Mouse (Mus musculus) stomach, postnatal 0 days (tissue): ENCODE data around the gene Rbms1.

Experiments
- CTCF ChIP-seq: IDR thresholded peaks from 2 replicates; pipeline ENCODE4 v1.5.1; 2016; ENCODE audit warnings: antibody characterized with exemption, low read depth, mild to moderate bottlenecking, moderate library complexity
- EP300 ChIP-seq: optimal IDR thresholded peaks from 2 replicates; pipeline ENCODE3; 2016; ENCODE audit warnings: antibody characterized with exemption

DNA sequence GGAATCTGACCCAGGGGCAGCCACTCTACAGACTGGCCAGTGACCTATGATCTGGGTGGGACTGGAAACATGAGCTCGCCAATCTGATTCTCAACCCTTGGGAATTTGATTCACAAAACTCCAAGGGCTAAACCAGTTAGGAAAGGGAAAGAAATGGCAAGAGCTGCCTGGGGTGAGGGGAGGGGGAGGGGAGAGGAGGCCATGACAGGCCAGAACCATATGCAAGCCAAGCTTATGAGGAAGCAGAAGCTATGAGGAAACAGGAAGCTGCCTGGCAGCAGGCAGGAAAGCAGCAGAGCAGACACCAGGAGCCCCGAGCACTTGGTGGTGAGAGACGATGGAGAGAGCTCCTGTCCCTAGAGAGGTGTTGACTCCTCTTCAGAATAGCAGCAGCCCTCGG lies 79.1 kb downstream of the Rbms1 start:
- TF ChIP-seq EP300 (no peak), CTCF (no peak)
